Mouse (Mus musculus) lung, postnatal 0 days (tissue): ENCODE measurements around the gene Nlrc5.

Experiments
- CTCF ChIP-seq: IDR thresholded peaks from 2 replicates; pipeline ENCODE4 v1.5.1; 2016; ENCODE audit warnings: antibody characterized with exemption, mild to moderate bottlenecking
- EP300 ChIP-seq: IDR thresholded peaks from 2 replicates; pipeline ENCODE4 v1.6.1; 2016; ENCODE audit warnings: antibody characterized with exemption, mild to moderate bottlenecking, control low read depth

GRCm38 (mm10) chr8:94472741-94473140 is 38.6 kb downstream of the Nlrc5 start:
- TF ChIP-seq CTCF: no peak
- TF ChIP-seq EP300: no peak
